Mouse (Mus musculus) liver, adult 2 months (tissue): ENCODE measurements around the gene Atf4.

Experiments used
- CTCF ChIP-seq: fragments of 200-500 bp; IDR thresholded peaks from 2 replicates; pipeline ENCODE4 v1.5.1; 2011; ENCODE audit warnings: low read depth, low read length, control low read depth
- POLR2A ChIP-seq: fragments of 200-500 bp; IDR thresholded peaks from 2 replicates; pipeline ENCODE4 v1.6.1; 2011; ENCODE audit warnings: low read length, control low read depth; ENCODE audit not compliant: insufficient read depth; ENCODE audit errors: extremely low read depth

DNA sequence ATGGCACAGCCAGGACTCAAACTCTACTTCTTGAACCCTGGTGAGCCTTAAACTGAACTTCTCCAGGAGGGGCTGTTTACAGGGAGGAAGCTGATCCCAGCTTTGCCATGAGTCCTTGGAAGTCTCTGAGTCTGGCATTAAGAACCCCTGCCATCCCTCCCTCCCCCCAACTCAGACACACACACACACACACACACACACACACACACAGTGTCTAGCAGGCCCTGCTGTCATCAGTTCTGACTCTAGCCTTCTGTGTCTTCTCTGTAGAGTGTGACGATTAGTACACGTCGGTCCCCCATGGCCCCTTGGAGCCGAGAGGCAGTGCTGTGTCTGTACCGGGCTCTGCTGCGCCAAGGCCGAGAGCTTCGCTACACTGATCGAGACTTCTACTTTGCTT lies 19.4 kb upstream of the Atf4 start, which contains the start of gene AC140267.1:
- TF ChIP-seq CTCF (no peak), POLR2A (no peak)
